Mouse (Mus musculus) spleen, adult 18-20 months (tissue): ENCODE measurements around the gene Arf3.
A peak's percentile ranks its signal among the peaks of the same experiment; 100 is the strongest.
"Not testable (repeated sequence)": the region's sequence is repeated elsewhere in the genome, so short reads cannot be mapped to it uniquely, and the experiment has no call there.

ENCODE experiments used
- DNase-seq, 2 experiments: peaks; one replicate each; pipeline ENCODE4 v3.0.0; 2022; ENCODE audit warnings: mixed read lengths in 2 of 2

Gene Arf3

DNA sequence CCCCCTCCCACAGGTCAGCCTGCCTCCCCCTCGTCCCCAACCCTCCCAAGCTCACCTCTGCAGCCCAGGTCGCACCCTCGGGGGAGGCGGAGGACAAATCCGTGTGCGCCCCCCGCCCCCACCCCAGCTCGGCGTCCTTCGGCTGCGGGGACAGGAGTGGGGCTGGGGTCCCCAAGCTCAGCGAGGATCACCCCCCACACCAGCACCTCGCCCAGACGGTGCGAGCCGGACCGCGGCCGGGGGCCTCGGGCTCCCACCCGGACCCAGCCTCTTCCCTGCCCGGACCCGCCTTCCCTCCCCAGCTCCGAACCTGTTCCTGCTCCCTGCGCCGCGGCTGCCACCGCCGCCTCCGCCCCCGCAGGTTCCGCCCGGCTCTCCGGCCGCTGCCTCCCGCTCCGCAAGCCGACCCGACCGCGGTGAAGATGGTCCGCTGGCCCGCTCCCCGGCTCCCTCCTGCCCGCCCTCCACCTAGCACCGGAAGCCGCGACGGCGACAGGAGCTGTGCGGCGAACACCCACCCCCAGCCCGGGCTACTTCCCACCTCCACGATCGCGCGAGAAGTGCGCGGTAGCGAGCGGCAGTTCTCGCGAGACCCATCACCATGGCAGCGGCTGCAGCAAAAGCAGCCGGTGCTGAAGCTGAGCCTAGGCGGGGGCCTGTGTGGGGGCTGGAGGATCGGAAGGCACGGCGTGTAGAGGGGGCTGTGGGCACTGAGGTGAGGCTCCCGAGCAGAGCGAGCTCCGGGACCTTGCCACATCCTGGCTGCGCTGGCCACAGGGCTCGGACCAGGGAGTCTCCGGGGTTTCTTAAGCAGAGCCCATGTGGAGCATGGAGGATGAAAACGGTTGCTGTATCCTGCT lies at the start of gene Arf3:
TSS of gene Arf3 (minus strand) at position 545 of the 860 bp plus-strand sequence.
- peak; percentile 96 to 97 for DNase-seq

- not testable (repeated sequence) for DNase-seq
Measured at GRCm38 (mm10) chr15:98810212-98810611, 47.2 kb upstream of the Arf3 start.

GRCm38 (mm10) chr15:98809390-98809789 lies 46.4 kb upstream of the Arf3 start, which contains the start of gene Ddn:
Gene Ddn (minus strand): TSS chr15:98809490.
- DNase-seq: no peak

DNA sequence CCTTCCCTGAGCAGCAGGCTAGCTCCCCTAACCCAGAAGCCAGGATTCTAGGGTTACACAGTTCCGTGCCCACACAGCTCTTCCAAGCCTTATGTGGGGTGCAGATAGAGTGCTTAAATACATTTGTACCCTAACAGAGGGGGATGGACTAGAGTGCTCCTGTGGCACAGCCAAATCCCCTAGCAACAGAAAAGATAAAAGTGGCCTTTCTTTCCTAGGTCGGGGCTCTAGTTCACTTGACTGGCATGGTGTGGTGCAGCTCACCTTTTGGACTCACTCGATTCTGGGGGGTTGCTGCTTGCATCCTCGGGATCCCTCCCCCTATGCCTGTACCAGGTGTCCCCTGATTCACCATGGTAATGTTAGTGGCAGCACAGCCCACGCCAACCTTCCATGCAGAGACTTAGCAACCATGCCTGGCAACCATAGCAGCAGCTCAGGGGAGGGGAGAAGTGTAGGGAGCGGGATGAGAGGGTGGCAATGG lies 45.7 kb upstream of the Arf3 start:
- DNase-seq: no peak

DNA sequence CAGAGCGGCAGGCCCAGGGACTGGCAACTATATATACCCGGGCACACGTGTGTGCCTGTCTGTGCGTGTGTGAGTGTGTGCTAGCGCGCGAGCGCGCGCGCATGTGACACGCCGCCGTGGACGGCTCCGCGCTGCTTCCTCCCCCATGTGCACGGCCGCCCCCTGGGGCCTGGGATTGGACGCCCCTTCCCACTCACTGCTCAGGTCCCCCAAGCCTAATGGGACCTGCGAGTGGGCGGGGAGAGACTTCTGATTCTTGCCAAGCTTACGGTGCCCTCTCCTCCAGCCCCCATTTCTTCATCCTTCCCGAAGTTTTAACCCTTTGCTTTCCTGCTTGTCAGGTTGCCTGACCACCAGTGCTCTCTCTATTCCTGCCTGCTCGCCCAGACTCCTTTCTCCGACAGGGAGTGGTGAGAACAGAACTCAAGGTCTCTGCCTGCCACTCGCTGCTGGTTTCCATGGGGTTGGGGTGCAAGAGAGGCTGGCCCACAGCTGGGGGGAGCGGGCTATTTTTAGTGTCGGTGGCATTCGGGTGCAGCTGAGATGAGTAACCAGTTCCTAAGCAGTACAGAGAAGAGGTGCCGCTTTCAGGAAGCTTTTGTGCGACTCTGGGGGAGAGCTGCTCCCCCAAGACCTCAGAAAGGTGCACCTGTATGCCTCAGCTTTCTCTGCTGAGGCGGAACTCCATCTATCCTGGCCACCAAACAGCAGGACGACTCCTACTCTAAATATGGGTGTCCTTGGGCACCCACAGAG lies 45.1 kb upstream of the Arf3 start:
- DNase-seq: peak in 1 of 2 experiments; percentile 34

GRCm38 (mm10) chr15:98806809-98807770 lies 44.1 kb upstream of the Arf3 start:
- no peak for DNase-seq

GRCm38 (mm10) chr15:98806071-98806808 lies 43.2 kb upstream of the Arf3 start:
- DNase-seq: no peak

GRCm38 (mm10) chr15:98805324-98806040 lies 42.5 kb upstream of the Arf3 start:
- peak in 1 of 2 experiments; percentile 50 for DNase-seq

- peak; percentile 40 to 81 for DNase-seq
Measured at GRCm38 (mm10) chr15:98804054-98804453, 41.0 kb upstream of the Arf3 start.

GRCm38 (mm10) chr15:98802926-98803325 lies 39.9 kb upstream of the Arf3 start:
- no peak for DNase-seq

- peak in 1 of 2 experiments; percentile 79 for DNase-seq
Measured at GRCm38 (mm10) chr15:98799396-98799795, 36.4 kb upstream of the Arf3 start.

- no peak for DNase-seq
Measured at GRCm38 (mm10) chr15:98798903-98799302, 35.9 kb upstream of the Arf3 start.

- DNase-seq: no peak
Measured at GRCm38 (mm10) chr15:98797835-98798492, 35.0 kb upstream of the Arf3 start.

DNA sequence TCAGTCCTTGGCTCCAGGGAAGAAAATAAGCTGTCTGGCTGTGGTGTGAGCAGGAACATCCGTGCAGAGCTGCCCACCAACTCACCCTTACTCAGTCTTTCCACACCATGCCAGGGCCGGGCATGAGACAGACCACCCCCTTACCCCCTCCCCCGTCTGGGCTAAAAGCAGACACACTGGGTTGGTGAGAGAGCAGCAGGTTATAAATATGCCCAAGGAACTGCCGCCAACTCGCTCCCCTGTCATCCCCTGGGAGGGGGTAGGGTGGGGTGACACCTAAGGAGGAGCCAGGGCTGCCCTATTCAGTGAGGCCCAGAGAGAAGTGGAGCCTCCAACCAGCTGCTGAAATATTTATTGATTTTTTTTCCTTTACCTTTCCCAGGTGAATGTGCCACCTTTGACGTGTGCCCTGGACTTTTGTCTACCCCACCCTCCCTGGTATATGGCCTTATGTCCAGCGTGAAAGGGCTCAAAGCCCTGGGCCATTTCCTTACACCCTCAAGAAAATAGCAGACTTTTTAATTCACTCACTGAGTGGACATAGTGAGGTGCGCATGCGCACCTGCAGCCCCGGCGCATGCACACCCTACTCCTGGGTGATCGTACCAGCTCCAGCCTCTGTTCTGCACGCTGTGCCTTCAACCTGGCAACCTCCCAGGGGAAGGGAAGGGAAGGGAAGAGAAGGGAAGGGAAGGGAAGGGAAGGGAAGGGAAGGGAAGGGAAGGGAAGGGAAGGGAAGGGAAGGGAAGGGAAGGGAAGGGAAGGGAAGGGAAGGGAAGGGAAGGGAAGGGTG lies 34.0 kb upstream of the Arf3 start:
- no peak for DNase-seq

DNA sequence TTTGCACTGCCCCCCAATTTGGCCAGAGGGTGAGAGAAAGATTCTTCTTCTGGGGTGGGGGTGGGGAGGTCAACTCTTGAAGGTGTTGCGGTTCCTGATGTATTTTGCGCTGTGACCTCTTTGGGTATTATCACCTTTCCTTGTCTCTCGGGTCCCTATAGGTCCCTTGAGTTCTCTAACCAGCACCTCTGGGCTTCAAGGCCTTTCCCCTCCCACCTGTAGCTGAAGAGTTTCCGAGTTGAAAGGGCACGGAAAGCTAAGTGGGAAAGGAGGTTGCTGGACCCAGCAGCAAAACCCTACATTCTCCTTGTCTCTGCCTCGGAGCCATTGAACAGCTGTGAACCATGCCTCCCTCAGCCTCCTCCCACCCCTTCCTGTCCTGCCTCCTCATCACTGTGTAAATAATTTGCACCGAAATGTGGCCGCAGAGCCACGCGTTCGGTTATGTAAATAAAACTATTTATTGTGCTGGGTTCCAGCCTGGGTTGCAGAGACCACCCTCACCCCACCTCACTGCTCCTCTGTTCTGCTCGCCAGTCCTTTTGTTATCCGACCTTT lies 30.2 kb upstream of the Arf3 start:
- no peak for DNase-seq

DNA sequence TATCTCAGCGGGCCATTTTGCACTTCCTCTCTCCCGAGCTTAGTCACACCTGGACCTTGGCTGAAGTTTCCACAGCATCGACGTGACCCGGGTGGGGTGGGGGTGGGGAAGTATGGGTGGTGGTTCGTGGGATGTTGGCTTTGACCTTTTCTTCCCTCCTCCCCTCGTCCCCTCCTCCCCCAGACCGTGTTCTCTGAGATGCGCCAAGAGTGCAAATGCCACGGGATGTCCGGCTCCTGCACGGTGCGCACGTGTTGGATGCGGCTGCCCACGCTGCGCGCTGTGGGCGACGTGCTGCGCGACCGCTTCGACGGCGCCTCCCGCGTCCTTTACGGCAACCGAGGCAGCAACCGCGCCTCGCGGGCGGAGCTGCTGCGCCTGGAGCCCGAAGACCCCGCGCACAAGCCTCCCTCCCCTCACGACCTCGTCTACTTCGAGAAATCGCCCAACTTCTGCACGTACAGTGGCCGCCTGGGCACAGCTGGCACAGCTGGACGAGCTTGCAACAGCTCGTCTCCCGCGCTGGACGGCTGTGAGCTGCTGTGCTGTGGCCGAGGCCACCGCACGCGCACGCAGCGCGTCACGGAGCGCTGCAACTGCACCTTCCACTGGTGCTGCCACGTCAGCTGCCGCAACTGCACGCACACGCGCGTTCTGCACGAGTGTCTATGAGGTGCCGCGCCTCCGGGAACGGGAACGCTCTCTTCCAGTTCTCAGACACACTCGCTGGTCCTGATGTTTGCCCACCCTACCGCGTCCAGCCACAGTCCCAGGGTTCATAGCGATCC lies 29.4 kb upstream of the Arf3 start:
- DNase-seq: no peak

- no peak for DNase-seq
Measured at GRCm38 (mm10) chr15:98791771-98792170, 28.8 kb upstream of the Arf3 start.

DNA sequence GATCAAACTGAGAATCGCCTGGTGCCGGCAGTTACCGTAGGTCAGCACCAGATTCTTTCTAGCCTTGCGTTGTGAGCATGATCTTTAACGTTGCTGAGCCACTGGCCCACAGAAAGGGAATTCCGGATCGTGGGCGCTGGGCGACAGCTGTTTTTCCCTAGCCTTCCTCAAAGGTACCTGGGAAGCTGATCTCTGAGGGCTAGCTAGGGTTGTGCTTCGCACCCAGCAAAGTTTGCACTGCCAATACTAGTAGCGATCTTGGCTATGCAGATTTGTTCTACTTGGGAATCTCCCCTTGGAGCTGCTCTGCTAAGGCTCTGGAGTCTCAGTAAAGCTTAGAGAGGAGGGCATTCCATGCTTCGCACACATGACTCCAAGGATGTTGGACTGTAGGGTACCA lies 28.2 kb upstream of the Arf3 start:
- no peak for DNase-seq
